Mouse (Mus musculus) heart, embryonic 11.5 days (tissue): Measurements from ENCODE around the gene Ppm1b. TPM values are rescaled to one million over a fixed set of nuclear protein-coding genes. Genes with fewer than 3 reads are reported as not detected.

Source experiments
- ATAC-seq: fragments of 200-750 bp; cut with Nextera tagmentation; replicated peaks from 2 replicates; pipeline ENCODE4 v1.8.0; 2017; ENCODE audit warnings: moderate library complexity; ENCODE audit not compliant: insufficient number of reproducible peaks, low FRiP score, low TSS enrichment
- H3K27ac ChIP-seq: fragments of 300-500 bp; sonication (generic); 2 replicates; pipeline ENCODE4 v1.5.1; 2014; ENCODE audit warnings: mild to moderate bottlenecking, low read depth, low read length
- H3K27me3 ChIP-seq: fragments of 300-500 bp; sonication (generic); 2 replicates; pipeline ENCODE4 v1.6.1; 2014; ENCODE audit warnings: mild to moderate bottlenecking, low read length, mixed read lengths; ENCODE audit not compliant: control insufficient read depth, insufficient read depth
- H3K36me3 ChIP-seq: fragments of 300-500 bp; sonication (generic); 2 replicates; pipeline ENCODE4 v1.6.1; 2014; ENCODE audit warnings: mild to moderate bottlenecking, low read length, moderate library complexity, mixed read lengths; ENCODE audit not compliant: control insufficient read depth, insufficient read depth
- H3K4me1 ChIP-seq: fragments of 300-500 bp; sonication (generic); 2 replicates; pipeline ENCODE4 v1.6.1; 2014; ENCODE audit warnings: low read length; ENCODE audit not compliant: control insufficient read depth, insufficient read depth
- H3K4me2 ChIP-seq: fragments of 300-500 bp; sonication (generic); 2 replicates; pipeline ENCODE4 v1.6.1; 2014; ENCODE audit warnings: mild to moderate bottlenecking, moderate library complexity
- H3K4me3 ChIP-seq: fragments of 300-500 bp; sonication (generic); 2 replicates; pipeline ENCODE4 v1.5.1; 2014; ENCODE audit warnings: low read depth, low read length
- H3K9ac ChIP-seq: fragments of 300-500 bp; sonication (generic); 2 replicates; pipeline ENCODE4 v1.6.1; 2014; ENCODE audit warnings: mild to moderate bottlenecking, low read depth, low read length, moderate library complexity
- H3K9me3 ChIP-seq: fragments of 300-500 bp; sonication (generic); replicated peaks from 2 replicates; pipeline ENCODE4 v1.6.1; 2016; ENCODE audit warnings: low read length; ENCODE audit not compliant: control insufficient read depth
- WGBS: fragments of 180-500 bp; shearing (Covaris S2); extraction: QIAGEN DNeasy Blood & Tissue Kit; methylation state at CpG from one replicate; pipeline ENCODE4 v1.1.7; 2014; ENCODE audit not compliant: insufficient replicate concordance; 5-methylcytosine and 5-hydroxymethylcytosine counted together
- polyA plus RNA-seq: library from polyadenylated mRNA; unstranded; fragments of >200 nt; fragmentation: Nextera tagmentation; extraction: Ambion mirVana; gene quantifications from 2 replicates; pipeline ENCODE4 v1.2.1, GENCODE M21; 2014

The Ppm1b gene
- polyA plus RNA-seq, 1 experiment from 2014 or later, result 58.9 TPM

- H3K4me2 ChIP-seq, result no peak overlapping the region
- no peak overlapping the region for H3K27ac ChIP-seq
- no peaks in the 10 kb centered on the region for H3K9me3 ChIP-seq
- no peak overlapping the region for H3K4me3 ChIP-seq
- WGBS, result 51% methylated on average over 5 of the region's 5 CpGs
- no peaks in the 10 kb centered on the region for H3K36me3 ChIP-seq
- no peak for ATAC-seq
- H3K9ac ChIP-seq, result no peak overlapping the region
- H3K4me1 ChIP-seq, result peaks cover 10% of the 10 kb centered on the region; the same call in 1 of the 2 replicates
- H3K27me3 ChIP-seq, result no peaks in the 10 kb centered on the region
Observed at GRCm38 (mm10) chr17:84986368-84986767, 29.8 kb downstream of the Ppm1b start.

GRCm38 (mm10) chr17:84987834-84988410 lies 31.4 kb downstream of the Ppm1b start:
- 82% methylated on average over 3 of the region's 3 CpGs for WGBS
- no peaks in the 10 kb centered on the region for H3K9me3 ChIP-seq
- no peak for ATAC-seq

GRCm38 (mm10) chr17:84988514-84988913 lies 32.0 kb downstream of the Ppm1b start:
- H3K4me3 ChIP-seq, result no peak overlapping the region
- H3K36me3 ChIP-seq, result no peaks in the 10 kb centered on the region; the same call in 1 of the 2 replicates
- H3K27ac ChIP-seq, result no peak overlapping the region
- no peak overlapping the region for H3K4me2 ChIP-seq
- H3K9me3 ChIP-seq, result no peaks in the 10 kb centered on the region
- H3K9ac ChIP-seq, result no peak overlapping the region
- H3K27me3 ChIP-seq, result no peaks in the 10 kb centered on the region
- peaks cover 10% of the 10 kb centered on the region; the same call in 1 of the 2 replicates for H3K4me1 ChIP-seq
- no peak for ATAC-seq

More at GRCm38 (mm10) chr17:84987834-84988410, 31.4 kb downstream of the Ppm1b start:
- Histone ChIP-seq H3K9ac (no peak overlapping the region), H3K4me2 (no peak overlapping the region), H3K27me3 (no peaks in the 10 kb centered on the region), H3K4me1 (peaks cover 10% of the 10 kb centered on the region; the same call in 1 of the 2 replicates), H3K27ac (no peak overlapping the region), H3K36me3 (no peaks in the 10 kb centered on the region; the same call in 1 of the 2 replicates), H3K4me3 (no peak overlapping the region)

- no peaks in the 10 kb centered on the region for H3K27me3 ChIP-seq
- H3K4me1 ChIP-seq, result peaks cover 9% of the 10 kb centered on the region
- H3K27ac ChIP-seq, result no peak overlapping the region
- no peak overlapping the region for H3K4me2 ChIP-seq
- H3K9me3 ChIP-seq, result no peaks in the 10 kb centered on the region
- no peak for ATAC-seq
- no peak overlapping the region for H3K9ac ChIP-seq
- 63% methylated on average over 6 of the region's 6 CpGs for WGBS
- H3K36me3 ChIP-seq, result no peaks in the 10 kb centered on the region; the same call in 1 of the 2 replicates
- no peak overlapping the region for H3K4me3 ChIP-seq
Observed at GRCm38 (mm10) chr17:84995844-84996243, 39.3 kb downstream of the Ppm1b start.

- peaks cover 9% of the 10 kb centered on the region for H3K4me1 ChIP-seq
- no peaks in the 10 kb centered on the region for H3K27me3 ChIP-seq
- H3K36me3 ChIP-seq, result no peaks in the 10 kb centered on the region; the same call in 1 of the 2 replicates
- no peak for ATAC-seq
- H3K9me3 ChIP-seq, result no peaks in the 10 kb centered on the region
- H3K9ac ChIP-seq, result no peak overlapping the region
- H3K4me2 ChIP-seq, result no peak overlapping the region
- WGBS, result 92% methylated on average over 1 of the region's 1 CpGs
- H3K4me3 ChIP-seq, result no peak overlapping the region
- no peak overlapping the region for H3K27ac ChIP-seq
Observed at GRCm38 (mm10) chr17:84997639-84998038, 41.1 kb downstream of the Ppm1b start.

- Histone ChIP-seq H3K4me2 (no peak overlapping the region; the same call in 1 of the 2 replicates), H3K9me3 (no peaks in the 10 kb centered on the region), H3K27ac (no peak overlapping the region), H3K27me3 (no peaks in the 10 kb centered on the region), H3K36me3 (no peaks in the 10 kb centered on the region), H3K4me3 (no peak overlapping the region), H3K9ac (no peak overlapping the region), H3K4me1 (peaks cover 9% of the 10 kb centered on the region)
- WGBS, result 53% methylated on average over 10 of the region's 10 CpGs
- ATAC-seq, result no peak
Observed at GRCm38 (mm10) chr17:84999636-85000035, 43.1 kb downstream of the Ppm1b start.

- WGBS, result 83% methylated on average over 6 of the region's 6 CpGs
- H3K9ac ChIP-seq, result no peak overlapping the region
- no peak for ATAC-seq
Observed at GRCm38 (mm10) chr17:85013485-85013884, 56.9 kb downstream of the Ppm1b start.

GRCm38 (mm10) chr17:85014632-85015031 lies 58.1 kb downstream of the Ppm1b start:
- Histone ChIP-seq H3K9ac (no peak overlapping the region), H3K4me2 (no peak overlapping the region), H3K9me3 (no peaks in the 10 kb centered on the region), H3K4me3 (no peak overlapping the region), H3K27ac (no peak overlapping the region), H3K36me3 (peaks cover 6% of the 10 kb centered on the region; the same call in 1 of the 2 replicates), H3K27me3 (no peaks in the 10 kb centered on the region), H3K4me1 (no peaks in the 10 kb centered on the region)
- WGBS, result 96% methylated on average over 3 of the region's 3 CpGs
- no peak for ATAC-seq

More at GRCm38 (mm10) chr17:85013485-85013884, 56.9 kb downstream of the Ppm1b start:
- Histone ChIP-seq H3K36me3 (peaks cover 6% of the 10 kb centered on the region; the same call in 1 of the 2 replicates), H3K9me3 (no peaks in the 10 kb centered on the region), H3K27me3 (no peaks in the 10 kb centered on the region), H3K4me2 (no peak overlapping the region), H3K4me3 (no peak overlapping the region), H3K27ac (no peak overlapping the region), H3K4me1 (no peaks in the 10 kb centered on the region)

GRCm38 (mm10) chr17:85018344-85018743 lies 61.8 kb downstream of the Ppm1b start:
- H3K36me3 ChIP-seq, result no peaks in the 10 kb centered on the region
- no peaks in the 10 kb centered on the region for H3K4me1 ChIP-seq
- no peak for ATAC-seq
- no peak overlapping the region for H3K9ac ChIP-seq
- H3K4me2 ChIP-seq, result no peak overlapping the region
- no peaks in the 10 kb centered on the region for H3K9me3 ChIP-seq
- no peak overlapping the region for H3K27ac ChIP-seq
- H3K4me3 ChIP-seq, result no peak overlapping the region
- WGBS, result 83% methylated on average over 3 of the region's 3 CpGs
- no peaks in the 10 kb centered on the region for H3K27me3 ChIP-seq
